Mouse (Mus musculus): ENCODE results near the gene Dnajb2.

DNA sequence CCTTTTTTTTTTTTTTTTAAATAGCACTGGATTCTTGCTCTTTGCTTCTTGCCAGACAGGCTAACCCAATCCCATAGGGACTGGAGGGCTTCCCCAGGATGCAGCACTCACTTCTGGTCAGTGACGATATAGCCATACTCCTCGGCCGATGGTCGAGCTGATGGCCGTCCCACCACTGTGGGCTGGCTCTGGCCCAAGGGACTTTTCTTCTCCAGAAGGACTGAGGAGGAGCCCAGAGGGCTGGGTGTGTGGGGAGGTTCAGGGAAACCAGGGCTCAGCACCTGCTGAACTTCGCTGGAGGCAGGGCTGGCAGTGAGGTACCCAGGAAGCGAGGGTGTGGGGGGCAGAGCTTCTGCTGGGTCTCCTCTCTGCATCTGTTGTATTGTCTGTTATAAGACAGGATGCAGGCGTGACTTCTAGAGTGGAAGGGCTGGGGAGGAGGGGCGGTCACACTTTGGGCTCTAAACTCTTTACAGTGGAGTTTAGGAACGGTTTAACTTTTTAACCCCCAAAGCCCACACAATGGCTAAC is 19.4 kb downstream of the Dnajb2 start:
- TF ChIP-seq POLR2A (IDR thresholded peaks at IDR 0.05; ENCODE audit: low read depth, low read length) (no peak), CTCF (IDR thresholded peaks at IDR 0.05; ENCODE audit: extremely low read depth, insufficient read length, insufficient replicate concordance, low read depth, low read length) (no peak)
